18 mouse cellular contexts compared by ENCODE assay signal in genomic region chr12:81408966-81409365, GRCm38 (mm10).
DNase-seq lines count a peak whose midpoint lies in the region.
"Had no signal": no experiment of that assay in that cellular context is flagged by ENCODE, and none has a peak within 500 bp of the region (broad histone marks: within the 10 kb centered on the region; RNA-seq: fewer than 3 reads in every experiment).

No protein-coding gene starts in this region.

- DNase-seq in kidney, adult 9 months, result peak; percentile 13
- DNase-seq in kidney, postnatal 36 days, result no peak
- peak; percentile 77 for DNase-seq in 3T3-L1 (ENCODE audit: low read depth, low spot score)
- peak; percentile 58 for DNase-seq in NIH3T3 (ENCODE audit: low read depth)
- no peak for DNase-seq in thymus, postnatal 36 days
- DNase-seq in left cerebral cortex, adult 9 months (ENCODE audit: low spot score in 2 of 2), result no peak
- DNase-seq in cerebellum, postnatal 10 days, result no peak
- DNase-seq: adrenal gland, adult 2 months; adrenal gland, postnatal 10 days; adrenal gland, postnatal 25 days; B cell, adult 2 months; cerebellum, adult 11-12 months; cerebellum, adult 2 months; cerebellum, adult 9-10 months; cerebellum, postnatal 14 days; cerebellum, postnatal 36 days; embryo, embryonic 11 days; forebrain, postnatal 0 days had no signal

Comparison
In these comparisons a context has a peak if more than half of its experiments do, and no peak if none do; other contexts are left out.
1. DNase-seq: peak in kidney, adult 9 months (single experiment), 3T3-L1 (single experiment) and NIH3T3 (single experiment); none in kidney, postnatal 36 days (0 of 2), thymus, postnatal 36 days (0 of 2), left cerebral cortex, adult 9 months (0 of 2) and cerebellum, postnatal 10 days (0 of 2).